Mouse (Mus musculus): ENCODE results near the gene Csnk2b.
A peak's percentile ranks its signal among the peaks of the same experiment; 100 is the strongest.

Csnk2b gene

DNA sequence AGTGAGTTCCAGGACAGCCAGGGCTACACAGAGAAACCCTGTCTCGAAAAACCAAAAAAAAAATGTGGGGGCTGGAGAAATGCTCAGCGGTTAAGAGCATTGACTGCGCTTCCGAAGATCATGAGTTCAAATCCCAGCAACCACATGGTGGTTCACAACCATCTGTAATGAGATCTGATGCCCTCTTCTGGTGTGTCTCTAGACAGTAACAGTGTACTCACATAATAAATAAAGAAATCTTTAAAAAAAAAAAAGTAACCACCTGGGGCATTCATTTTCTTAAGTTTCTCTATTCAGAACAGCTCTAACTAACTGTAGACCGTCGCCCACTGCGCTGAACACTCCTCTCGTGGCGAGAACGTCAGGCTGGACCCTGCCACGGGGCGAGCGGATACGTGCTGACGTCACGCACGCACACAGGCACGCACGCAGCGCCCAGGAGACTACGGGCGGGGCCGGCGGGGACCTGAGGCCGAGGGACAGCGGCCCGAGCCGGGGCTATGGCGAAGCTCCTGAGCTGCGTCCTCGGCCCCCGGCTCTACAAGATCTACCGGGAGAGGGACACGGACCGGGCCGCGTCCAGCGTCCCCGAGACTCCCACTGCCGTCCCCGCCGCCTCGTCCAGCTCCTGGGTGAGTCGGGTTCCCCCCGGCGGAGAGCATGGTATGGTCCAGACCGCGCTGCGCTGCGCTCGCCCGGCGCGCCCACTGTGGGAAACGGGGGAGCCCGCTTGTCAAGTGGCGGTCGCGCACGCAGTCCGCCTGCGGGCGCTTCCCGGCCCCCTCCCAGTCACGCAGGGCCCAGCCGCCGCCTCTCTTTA lies 32.8 kb downstream of the Csnk2b start, which contains the start of gene Abhd16a:
Gene Abhd16a (plus strand): TSS at position 439 of the 820 bp plus-strand sequence.
- DNase-seq (ENCODE audit: low spot score in 2 of 2), result peak; percentile 92 to 94

GRCm38 (mm10) chr17:35088151-35088550 lies 33.7 kb downstream of the Csnk2b start:
- no peak for DNase-seq (ENCODE audit: low spot score in 2 of 2)

GRCm38 (mm10) chr17:35085208-35085865 lies 36.5 kb downstream of the Csnk2b start, which contains the start of gene Ly6g6f:
Ly6g6f (minus strand) TSS chr17:35085610.
- DNase-seq (ENCODE audit: low spot score in 2 of 2), result no peak

DNA sequence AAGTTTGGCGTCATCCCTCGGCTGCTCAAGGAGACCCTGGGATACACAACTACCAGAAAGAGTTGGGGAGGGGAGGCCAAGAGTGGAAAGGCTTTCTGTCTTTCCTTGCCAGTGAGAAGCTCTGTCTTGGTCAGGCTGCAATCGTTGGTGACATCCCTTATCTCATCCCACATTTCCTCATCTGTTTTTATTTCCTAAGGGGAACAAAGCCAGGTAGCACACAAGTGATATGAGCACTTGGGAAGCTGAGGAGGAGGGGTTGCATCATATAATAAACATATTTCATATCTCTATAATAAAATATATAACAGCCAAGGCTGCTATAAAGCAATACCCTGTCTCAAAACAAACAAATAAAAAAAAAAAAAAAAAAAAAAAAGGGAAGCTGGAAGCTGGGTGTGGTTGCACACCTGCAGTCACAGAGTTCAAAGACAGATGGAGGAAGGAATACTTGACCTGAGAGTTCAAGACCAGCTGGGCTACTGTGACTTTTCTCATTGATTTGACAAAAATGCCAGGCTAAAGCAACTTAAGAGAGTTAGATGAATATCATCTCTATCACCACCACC lies 37.8 kb downstream of the Csnk2b start:
- no peak for DNase-seq (ENCODE audit: low spot score in 2 of 2)

- no peak for DNase-seq (ENCODE audit: low spot score in 2 of 2)
Observed at GRCm38 (mm10) chr17:35082841-35083576, 38.8 kb downstream of the Csnk2b start.

GRCm38 (mm10) chr17:35080710-35081109 lies 41.1 kb downstream of the Csnk2b start:
- DNase-seq (ENCODE audit: low spot score in 2 of 2), result no peak

DNA sequence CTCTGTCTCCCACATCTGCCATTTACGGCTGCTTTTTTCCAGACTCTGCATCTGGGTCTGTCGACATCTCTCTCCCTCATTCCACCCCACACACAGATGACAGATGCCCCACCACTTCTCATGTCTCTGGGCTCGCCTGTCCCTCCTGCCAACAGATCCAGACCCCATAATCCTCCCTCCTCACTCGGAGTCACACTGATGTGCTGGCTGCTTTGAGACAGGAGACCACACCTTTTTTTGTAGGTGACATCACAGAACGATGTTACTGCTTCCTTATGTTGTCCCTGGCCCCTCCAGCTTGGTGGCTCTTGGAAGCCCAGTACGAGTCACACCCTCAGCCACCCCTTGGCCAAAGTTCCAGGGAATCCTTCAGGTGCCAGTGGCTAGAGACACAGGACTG lies 41.6 kb downstream of the Csnk2b start:
- DNase-seq (ENCODE audit: low spot score in 2 of 2), result no peak

GRCm38 (mm10) chr17:35079778-35080177 lies 42.1 kb downstream of the Csnk2b start:
- no peak for DNase-seq (ENCODE audit: low spot score in 2 of 2)

- no peak for DNase-seq (ENCODE audit: low spot score in 2 of 2)
Observed at GRCm38 (mm10) chr17:35077786-35078233, 44.0 kb downstream of the Csnk2b start, which contains the start of gene Ly6g6d. Ly6g6d (minus strand) TSS chr17:35078065.

GRCm38 (mm10) chr17:35077285-35077684 lies 44.6 kb downstream of the Csnk2b start:
- DNase-seq (ENCODE audit: low spot score in 2 of 2), result no peak

DNA sequence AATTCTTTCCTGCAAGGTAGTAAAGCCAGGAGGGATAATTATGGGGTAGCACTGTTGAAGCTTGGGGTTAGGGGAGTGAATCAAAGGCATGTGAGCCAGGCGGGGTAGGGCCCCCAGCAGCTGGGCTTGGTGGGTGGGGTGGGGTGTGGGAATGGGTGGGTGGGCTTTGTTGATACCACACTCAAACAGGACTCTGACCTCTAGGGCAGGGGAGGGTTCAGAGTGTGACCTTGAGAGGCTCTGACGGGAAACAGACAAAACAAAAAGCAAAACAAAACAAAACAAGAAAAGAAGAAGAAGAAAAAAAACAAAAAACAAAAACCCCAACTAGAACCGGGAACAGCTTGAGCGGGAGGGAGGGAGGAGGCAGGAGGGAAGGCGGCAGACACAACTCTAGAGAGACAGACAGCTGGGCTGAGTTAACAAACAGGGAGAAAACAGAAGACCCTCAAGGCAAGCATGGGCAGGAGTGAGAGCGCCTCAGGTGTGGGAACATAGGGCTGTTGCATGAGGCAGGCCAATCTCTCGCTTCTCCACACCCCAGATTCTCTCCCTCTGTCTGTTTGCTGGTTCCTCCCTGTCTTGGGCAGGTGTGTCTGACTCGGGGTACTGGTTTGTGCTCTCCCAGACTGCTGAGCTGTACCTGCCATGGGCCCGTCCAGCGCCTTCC lies 45.2 kb downstream of the Csnk2b start, which contains the start of gene Ly6g6e:
Gene Ly6g6e (plus strand): TSS at position 396 of the 670 bp plus-strand sequence.
- DNase-seq (ENCODE audit: low spot score in 2 of 2), result no peak

DNA sequence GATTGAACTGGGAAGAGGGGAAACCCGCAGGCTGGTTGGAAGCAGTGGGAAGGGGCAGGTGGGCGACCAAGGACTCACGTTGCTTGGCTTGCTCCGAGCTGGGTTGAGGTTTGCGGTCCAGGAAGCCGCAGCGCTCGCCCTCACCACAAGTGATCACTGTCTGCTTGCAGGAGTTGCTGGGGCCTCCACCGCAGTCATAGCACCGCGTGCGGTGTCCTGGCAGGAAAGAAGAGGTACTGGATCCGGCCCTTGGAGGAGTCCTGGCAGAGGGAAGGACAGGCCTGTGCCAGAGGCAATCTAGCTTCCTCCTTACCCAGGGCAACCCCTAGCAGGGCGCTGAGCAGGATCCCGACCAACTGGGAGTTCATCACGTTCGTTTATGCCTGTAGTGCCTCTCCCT lies 47.8 kb downstream of the Csnk2b start:
- DNase-seq (ENCODE audit: low spot score in 2 of 2), result no peak

- DNase-seq (ENCODE audit: low spot score in 2 of 2), result no peak
Observed at GRCm38 (mm10) chr17:35071454-35071853, 50.4 kb downstream of the Csnk2b start.

DNA sequence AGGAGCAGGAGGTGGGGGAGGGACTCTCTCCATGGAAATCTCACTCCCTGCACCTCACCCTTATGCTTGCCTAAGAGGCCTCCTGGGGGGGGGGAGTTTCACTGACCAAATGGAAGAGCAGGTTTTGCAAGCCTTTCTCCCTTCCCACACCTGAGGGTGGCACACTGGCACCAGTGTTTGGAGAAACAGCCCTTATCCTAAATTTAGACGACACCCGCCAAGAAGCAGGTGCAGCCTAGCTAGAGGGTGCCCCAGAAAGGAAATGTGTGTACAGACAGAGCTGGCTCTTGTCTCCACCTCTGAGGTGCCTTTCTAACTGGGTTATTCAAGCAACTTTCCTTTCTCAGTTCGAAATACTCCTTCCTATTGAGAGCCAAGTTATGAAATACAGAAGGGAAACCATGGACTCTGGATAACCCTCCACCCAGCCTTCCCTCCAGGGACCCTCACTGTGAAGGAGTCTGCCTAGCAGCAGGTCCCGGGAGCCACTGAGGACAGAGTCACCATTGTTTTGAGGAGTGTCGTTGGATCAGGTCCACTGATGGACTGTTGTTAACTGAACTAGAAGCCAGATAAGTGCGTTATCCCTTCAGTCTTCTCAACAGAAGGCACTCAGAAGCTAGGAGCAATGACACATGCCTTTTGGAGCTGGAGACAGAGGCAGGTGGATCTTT lies 51.2 kb downstream of the Csnk2b start:
- no peak for DNase-seq (ENCODE audit: low spot score in 2 of 2)

DNA sequence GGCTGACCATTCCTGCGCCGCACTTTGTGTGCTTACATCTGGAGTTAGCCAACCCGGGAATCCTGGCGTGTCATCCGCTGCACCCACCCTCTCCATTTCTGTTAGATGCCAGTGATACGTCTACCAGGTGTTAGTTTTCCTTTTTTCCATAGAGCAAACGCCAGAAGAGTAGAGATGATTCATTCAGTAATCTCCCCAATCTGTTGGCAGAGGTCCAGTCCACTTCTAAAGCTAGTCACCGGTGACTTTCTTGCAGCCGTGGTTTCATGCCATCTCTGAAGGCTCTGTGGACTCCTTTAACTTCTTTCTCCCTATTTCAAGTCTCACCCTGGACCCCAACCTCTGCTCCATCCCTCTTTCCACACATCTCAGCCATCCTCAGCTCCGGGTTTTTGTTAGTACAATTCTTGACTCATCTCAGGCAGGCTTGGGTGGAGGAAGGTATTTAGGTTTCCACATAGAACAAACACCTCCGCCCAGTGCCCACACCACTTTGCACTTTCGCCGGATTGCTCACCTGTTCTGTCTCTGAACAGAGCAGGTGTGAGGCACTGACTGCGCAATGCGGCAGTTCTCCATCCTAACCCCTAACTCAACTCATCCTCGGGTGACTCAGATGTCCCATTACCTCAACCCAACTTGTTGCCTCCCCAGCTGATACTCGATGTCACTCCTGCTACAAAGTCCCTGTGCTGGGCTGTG lies 53.5 kb downstream of the Csnk2b start:
- no peak for DNase-seq (ENCODE audit: low spot score in 2 of 2)
